Mouse (Mus musculus): ENCODE measurements around the gene Olfr545.

Gene Olfr545

GRCm38 (mm10) chr7:102478926-102479325 lies 20.4 kb downstream of the Olfr545 start:
- DNase-seq (ENCODE audit: low read depth, low spot score) = no peak

- no peak for DNase-seq (ENCODE audit: low read depth, low spot score)
Measured at GRCm38 (mm10) chr7:102478425-102478824, 20.9 kb downstream of the Olfr545 start.

- no peak for DNase-seq (ENCODE audit: low read depth, low spot score)
Measured at GRCm38 (mm10) chr7:102477377-102477776, 22.0 kb downstream of the Olfr545 start.

- DNase-seq (ENCODE audit: low read depth, low spot score) = no peak
Measured at GRCm38 (mm10) chr7:102476601-102477000, 22.8 kb downstream of the Olfr545 start.

- DNase-seq (ENCODE audit: low read depth, low spot score) = no peak
Measured at GRCm38 (mm10) chr7:102472675-102473074, 26.7 kb downstream of the Olfr545 start.

GRCm38 (mm10) chr7:102467566-102467965 lies 31.8 kb downstream of the Olfr545 start:
- DNase-seq (ENCODE audit: low read depth, low spot score) = no peak

GRCm38 (mm10) chr7:102458618-102459380 lies 40.6 kb downstream of the Olfr545 start:
- no peak for DNase-seq (ENCODE audit: low read depth, low spot score)

GRCm38 (mm10) chr7:102446438-102446837 lies 52.9 kb downstream of the Olfr545 start:
- no peak for DNase-seq (ENCODE audit: low read depth, low spot score)

- no peak for DNase-seq (ENCODE audit: low read depth, low spot score)
Measured at GRCm38 (mm10) chr7:102444301-102444700, 55.1 kb downstream of the Olfr545 start.

- no peak for DNase-seq (ENCODE audit: low read depth, low spot score)
Measured at GRCm38 (mm10) chr7:102442432-102442831, 56.9 kb downstream of the Olfr545 start.

- DNase-seq (ENCODE audit: low read depth, low spot score) = peak; percentile 95
Measured at GRCm38 (mm10) chr7:102441657-102442391, 57.5 kb downstream of the Olfr545 start, which contains the start of gene Rrm1. Rrm1 (plus strand) TSS chr7:102441695.

Measured in embryo, embryonic 11.5 days (tissue).